11 mouse cellular contexts compared by ENCODE assay signal in genomic region chr3:55226501-55227213, GRCm38 (mm10). TPM values are rescaled to one million over a fixed set of nuclear protein-coding genes. Genes with fewer than 3 reads are reported as not detected.
DNase-seq lines count a peak whose midpoint lies in the region; ATAC-seq lines count a peak whose summit lies in the region.
"Had no signal": no experiment of that assay in that cellular context is flagged by ENCODE, and none has a peak within 500 bp of the region (broad histone marks: within the 10 kb centered on the region; RNA-seq: fewer than 3 reads in every experiment).

No protein-coding gene starts in this region.

- H3K4me1 ChIP-seq in hindbrain, embryonic 12.5 days = peaks cover 10% of the 10 kb centered on the region
- peaks cover 30% of the 10 kb centered on the region for H3K4me1 ChIP-seq in midbrain, embryonic 10.5 days
- H3K4me1 ChIP-seq: heart, embryonic 15.5 days had no signal

- no peak overlapping the region for H3K4me3 ChIP-seq in hindbrain, embryonic 12.5 days
- peak overlapping the region; percentile 40 for H3K4me3 ChIP-seq in midbrain, embryonic 10.5 days
- H3K4me3 ChIP-seq: heart, embryonic 15.5 days had no signal

- H3K36me3 ChIP-seq in hindbrain, embryonic 12.5 days = no peaks in the 10 kb centered on the region
- no peaks in the 10 kb centered on the region for H3K36me3 ChIP-seq in midbrain, embryonic 10.5 days
- H3K36me3 ChIP-seq: heart, embryonic 15.5 days had no signal

- no peak overlapping the region for H3K27ac ChIP-seq in hindbrain, embryonic 12.5 days
- H3K27ac ChIP-seq in midbrain, embryonic 10.5 days (replicated peaks) = peak overlapping the region; percentile 55
- H3K27ac ChIP-seq: heart, embryonic 15.5 days had no signal

- peak overlapping the region; percentile 41 for H3K4me2 ChIP-seq in hindbrain, embryonic 12.5 days (replicated peaks)
- H3K4me2 ChIP-seq: heart, embryonic 15.5 days had no signal

- no peak overlapping the region for H3K9ac ChIP-seq in hindbrain, embryonic 12.5 days
- H3K9ac ChIP-seq: heart, embryonic 15.5 days had no signal

- ATAC-seq in hindbrain, embryonic 12.5 days (ENCODE audit: low FRiP score) = peak; percentile 82
- ATAC-seq: Patski had no signal

- 22% methylated on average over 18 of the region's 18 CpGs for WGBS in hindbrain, embryonic 12.5 days
- WGBS in midbrain, embryonic 10.5 days = 27% methylated on average over 18 of the region's 18 CpGs

- peak; percentile 7 to 12 for DNase-seq in left cerebral cortex, adult 18-20 months (ENCODE audit: low spot score in 2 of 2)
- DNase-seq in left cerebral cortex, adult 11 months (ENCODE audit: low spot score) = no peak
- DNase-seq in embryo, embryonic 11 days = peak; percentile 64
- DNase-seq in midbrain, embryonic 10.5 days (ENCODE audit: low spot score) = peak; percentile 59
- no peak for DNase-seq in thymus, postnatal 4 days
- DNase-seq in T-cell, adult 2 months (ENCODE audit: low spot score) = no peak
- no peak for DNase-seq in cerebellum, adult 11 months

- H3K27me3 ChIP-seq in hindbrain, embryonic 12.5 days = no peaks in the 10 kb centered on the region
- no peaks in the 10 kb centered on the region for H3K27me3 ChIP-seq in midbrain, embryonic 10.5 days (ENCODE audit: low read depth, poor library complexity, severe bottlenecking)
- H3K27me3 ChIP-seq: heart, embryonic 15.5 days; Patski had no signal

- no peaks in the 10 kb centered on the region for H3K9me3 ChIP-seq in hindbrain, embryonic 12.5 days (replicated peaks)
- 0 out of 2 replicates have a peak, but pooled peaks cover 4% of the 10 kb centered on the region for H3K9me3 ChIP-seq in midbrain, embryonic 10.5 days (replicated peaks)
- H3K9me3 ChIP-seq: heart, embryonic 15.5 days had no signal

RNA-seq across cellular contexts. Expression of gene Dclk1, which starts 15.5 kb away (rescaled TPM):
- total RNA-seq in left cerebral cortex, adult 18-20 months (2021) = 100 to 1,000 TPM; 785 to 850 TPM
- 164 and 171 TPM in 2 replicates for polyA plus RNA-seq in hindbrain, embryonic 12.5 days (2016; fragmentation: Nextera tagmentation; extraction: Ambion mirVana)
- polyA plus RNA-seq in midbrain, embryonic 10.5 days (2016; fragmentation: Nextera tagmentation; extraction: Ambion mirVana) = 42.2 and 72.4 TPM in 2 replicates

RNA-seq across cellular contexts. Expression of gene Sohlh2, which starts 44.8 kb away (rescaled TPM):
- not detected for total RNA-seq in left cerebral cortex, adult 18-20 months (2021)
- not detected in 2 replicates for polyA plus RNA-seq in hindbrain, embryonic 12.5 days (2016; fragmentation: Nextera tagmentation; extraction: Ambion mirVana)
- polyA plus RNA-seq in midbrain, embryonic 10.5 days (2016; fragmentation: Nextera tagmentation; extraction: Ambion mirVana) = 0.05 TPM in 1 of 2 replicates, not detected in the other
- polyA plus RNA-seq: Patski; small intestine, adult 2 months had no signal

Comparison
In these comparisons a context has a peak if more than half of its experiments do, and no peak if none do; other contexts are left out.
1. DNase-seq: peak in left cerebral cortex, adult 18-20 months (2 of 2), embryo, embryonic 11 days (single experiment) and midbrain, embryonic 10.5 days (single experiment); none in left cerebral cortex, adult 11 months (single experiment), thymus, postnatal 4 days (single experiment), T-cell, adult 2 months (single experiment) and cerebellum, adult 11 months (single experiment).